Mouse (Mus musculus): ENCODE data around the gene Slc9a1. TPM values are rescaled to one million over a fixed set of nuclear protein-coding genes. Genes with fewer than 3 reads are reported as not detected.

The Slc9a1 gene
- polyA plus RNA-seq, 1 experiment, result 70.6 TPM

GRCm38 (mm10) chr4:133431508-133431907, 62.0 kb downstream of the Slc9a1 start:
- TF ChIP-seq GATA1 (IDR thresholded peaks at IDR 0.05; ENCODE audit: low read length), result no peak

- no peak for TF ChIP-seq GATA1 (IDR thresholded peaks at IDR 0.05; ENCODE audit: low read length)
Observed at GRCm38 (mm10) chr4:133432560-133433171, 63.2 kb downstream of the Slc9a1 start.

- no peak for TF ChIP-seq GATA1 (IDR thresholded peaks at IDR 0.05; ENCODE audit: low read length)
Observed at GRCm38 (mm10) chr4:133435921-133436320, 66.4 kb downstream of the Slc9a1 start.

- no peak for TF ChIP-seq GATA1 (IDR thresholded peaks at IDR 0.05; ENCODE audit: low read length)
Observed at GRCm38 (mm10) chr4:133439460-133440376, 70.2 kb downstream of the Slc9a1 start.

GRCm38 (mm10) chr4:133440377-133440795, 70.9 kb downstream of the Slc9a1 start:
- TF ChIP-seq GATA1 (IDR thresholded peaks at IDR 0.05; ENCODE audit: low read length), result no peak

DNA sequence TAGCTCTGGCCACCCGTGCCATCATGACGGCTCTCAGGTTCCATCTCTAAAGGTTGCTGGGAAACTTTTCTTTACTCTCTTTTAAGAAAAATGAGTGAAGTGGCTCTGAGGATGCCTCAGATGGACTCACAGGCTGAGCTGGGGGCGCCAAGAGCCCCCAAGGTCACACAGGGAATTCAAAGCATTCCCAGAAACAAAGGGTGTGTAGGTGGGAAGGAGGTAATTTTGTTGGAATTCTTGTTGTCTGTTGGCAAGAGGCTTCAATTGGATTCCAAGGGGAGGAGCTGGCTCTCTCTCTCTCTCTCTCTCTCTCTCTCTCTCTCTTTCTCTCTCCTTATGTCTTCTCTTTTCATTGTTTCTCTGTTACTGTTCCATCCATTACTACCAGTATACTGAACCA, 72.7 kb downstream of the Slc9a1 start:
- TF ChIP-seq GATA1 (IDR thresholded peaks at IDR 0.05; ENCODE audit: low read length), result no peak

GRCm38 (mm10) chr4:133443085-133443484, 73.6 kb downstream of the Slc9a1 start:
- TF ChIP-seq GATA1 (IDR thresholded peaks at IDR 0.05; ENCODE audit: low read length), result no peak

- no peak for TF ChIP-seq GATA1 (IDR thresholded peaks at IDR 0.05; ENCODE audit: low read length)
Observed at GRCm38 (mm10) chr4:133445727-133446126, 76.2 kb downstream of the Slc9a1 start.

DNA sequence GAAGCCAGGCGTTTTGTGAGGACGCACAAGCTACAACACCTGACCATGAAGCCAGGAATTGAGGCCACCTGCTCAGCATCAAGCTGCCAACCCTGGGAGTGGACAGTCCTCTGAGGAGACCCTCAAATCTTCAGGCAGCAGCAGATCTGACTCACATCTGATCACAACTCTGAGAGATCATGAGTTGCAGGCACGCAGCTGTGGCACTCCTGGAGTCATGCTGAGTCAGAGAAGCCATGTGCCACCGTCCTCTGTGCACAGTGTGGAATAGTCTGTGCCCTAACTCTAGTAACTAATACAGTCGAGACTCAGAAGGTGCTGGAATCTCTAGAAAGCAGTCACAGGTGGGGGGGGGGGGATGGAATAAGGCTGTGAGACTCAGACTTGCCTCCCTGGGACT, 77.9 kb downstream of the Slc9a1 start:
- TF ChIP-seq GATA1 (IDR thresholded peaks at IDR 0.05; ENCODE audit: low read length), result no peak

DNA sequence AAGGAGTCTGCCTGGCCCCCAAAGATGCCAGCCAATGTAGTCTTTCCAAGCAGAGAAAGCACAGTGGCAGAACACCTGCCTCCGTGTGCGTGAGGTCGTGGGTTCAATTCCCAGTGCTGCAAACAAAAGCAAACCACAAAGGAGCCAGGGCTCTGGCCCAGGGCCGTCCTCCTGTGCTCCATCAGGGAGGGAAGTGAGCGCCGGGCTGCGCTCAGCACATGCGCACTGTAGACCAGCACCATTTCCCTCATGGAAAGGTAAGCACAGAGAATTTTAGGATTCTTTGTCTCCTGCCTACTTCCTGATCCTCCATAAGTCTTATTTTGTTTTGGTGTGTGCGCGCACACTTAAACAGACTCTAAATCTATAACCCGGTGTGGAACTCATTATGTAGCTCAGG, 78.5 kb downstream of the Slc9a1 start:
- no peak for TF ChIP-seq GATA1 (IDR thresholded peaks at IDR 0.05; ENCODE audit: low read length)

DNA sequence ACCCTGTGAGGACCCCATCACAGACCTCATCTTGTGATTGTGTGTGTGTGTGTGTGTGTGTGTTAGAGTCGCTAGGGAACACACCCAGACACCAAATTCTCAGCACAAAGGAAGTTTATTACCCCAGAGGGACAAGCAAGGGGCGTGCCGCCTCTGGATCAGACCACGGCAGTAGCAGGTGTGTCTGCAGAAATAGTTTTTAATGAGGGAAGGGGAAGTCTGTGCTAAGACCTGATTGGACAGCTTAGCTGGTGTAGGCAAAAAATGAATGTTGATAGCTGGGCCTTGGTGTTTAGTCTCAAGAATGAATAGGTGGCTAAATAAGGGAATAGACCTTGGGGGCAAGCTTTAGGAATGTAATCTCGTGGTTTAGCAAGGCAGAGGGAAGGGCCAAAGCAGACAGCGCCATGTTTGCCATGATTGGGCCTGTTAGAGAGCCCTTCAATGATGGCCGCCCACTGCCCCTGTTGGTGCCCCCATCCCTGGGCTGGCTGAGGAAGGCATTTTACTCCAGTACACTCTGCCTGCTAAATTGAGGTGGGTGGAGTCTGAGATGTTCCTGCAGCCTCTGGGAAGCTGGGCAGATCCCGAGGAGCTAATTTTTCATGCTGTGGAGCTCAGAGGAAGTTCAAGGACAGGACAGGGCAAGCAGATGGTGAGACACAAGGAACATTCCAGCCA, 79.3 kb downstream of the Slc9a1 start:
- TF ChIP-seq GATA1 (IDR thresholded peaks at IDR 0.05; ENCODE audit: low read length), result no peak

- TF ChIP-seq GATA1 (IDR thresholded peaks at IDR 0.05; ENCODE audit: low read length), result no peak
Observed at GRCm38 (mm10) chr4:133449726-133450125, 80.2 kb downstream of the Slc9a1 start.

GRCm38 (mm10) chr4:133451536-133451935, 82.0 kb downstream of the Slc9a1 start:
- TF ChIP-seq GATA1 (IDR thresholded peaks at IDR 0.05; ENCODE audit: low read length), result no peak

DNA sequence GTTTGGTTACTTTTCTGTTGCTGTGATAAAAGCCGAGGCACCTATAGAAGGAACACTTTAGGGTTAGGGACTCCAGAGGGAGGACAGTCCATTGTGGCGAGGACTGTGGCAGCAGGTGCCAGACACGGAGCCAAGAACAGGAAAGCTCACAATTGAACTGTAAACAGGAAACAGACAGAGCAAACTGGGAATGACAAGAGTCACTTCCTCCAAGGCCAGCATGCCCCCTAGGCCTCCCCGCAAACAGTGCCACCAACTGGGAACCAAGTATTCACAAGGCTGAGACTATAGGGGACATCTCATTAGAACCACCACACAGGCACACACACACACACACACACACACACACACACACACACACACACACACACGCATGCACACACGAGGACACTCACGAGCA, 82.9 kb downstream of the Slc9a1 start:
- TF ChIP-seq GATA1 (IDR thresholded peaks at IDR 0.05; ENCODE audit: low read length), result no peak

- TF ChIP-seq GATA1 (IDR thresholded peaks at IDR 0.05; ENCODE audit: low read length), result no peak
Observed at GRCm38 (mm10) chr4:133458044-133458443, 88.5 kb downstream of the Slc9a1 start.

DNA sequence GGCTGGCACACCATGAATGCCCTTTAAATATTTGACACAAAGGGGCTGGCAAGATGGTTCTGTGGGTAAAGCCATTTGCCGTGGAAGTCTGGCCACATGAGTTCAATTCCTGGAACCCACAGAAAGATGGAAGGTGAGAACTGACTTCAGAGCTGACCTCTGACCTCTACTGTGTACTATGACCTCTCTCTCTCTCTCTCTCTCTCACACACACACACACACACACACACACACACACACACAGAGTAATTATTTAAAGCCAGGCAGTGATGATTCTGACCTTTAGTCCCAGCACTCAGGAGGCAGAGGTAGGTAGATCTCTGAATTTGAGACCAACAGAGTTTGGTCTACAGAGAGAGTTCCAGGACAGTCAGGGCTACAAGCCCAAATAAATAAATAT, 90.5 kb downstream of the Slc9a1 start:
- TF ChIP-seq GATA1 (IDR thresholded peaks at IDR 0.05; ENCODE audit: low read length), result no peak

All from G1E-ER4 (cell line).